Mouse (Mus musculus) gastrocnemius, adult 2 months (tissue): ENCODE data around the gene Krtap5-4. TPM values are rescaled to one million over a fixed set of nuclear protein-coding genes. Genes with fewer than 3 reads are reported as not detected.
"Not testable (repeated sequence)": the region's sequence is repeated elsewhere in the genome, so short reads cannot be mapped to it uniquely, and the experiment has no call there.

Experiments
- DNase-seq: peaks from one replicate; pipeline ENCODE4 v3.0.0; 2022
- H3K27ac ChIP-seq: fragments of 200-600 bp; 2 replicates; pipeline ENCODE4 v1.8.1; 2022; ENCODE audit warnings: mild to moderate bottlenecking
- H3K4me3 ChIP-seq: fragments of 200-600 bp; 2 replicates; pipeline ENCODE4 v1.8.1; 2022; ENCODE audit warnings: mild to moderate bottlenecking, moderate library complexity
- CTCF ChIP-seq: fragments of 200-600 bp; IDR thresholded peaks from 2 replicates; pipeline ENCODE4 v1.8.1; 2022; ENCODE audit warnings: antibody characterized with exemption, mild to moderate bottlenecking, moderate library complexity
- intact Hi-C: fragments of 180-260 bp; cut with DNase I; formaldehyde crosslinking; loops from one replicate; pipeline ENCODE4 v1.15.1; 2025
- total RNA-seq, 2 experiments: library from RNA; stranded (reverse); gene quantifications; 2 replicates each; pipeline ENCODE4 v1.2.3; 2021

Gene Krtap5-4
- total RNA-seq, 2 experiments from 2014 or later, result not detected

- H3K27ac ChIP-seq, result no peak overlapping the region
- no peak for DNase-seq
- intact Hi-C loops, result no loop called here
- H3K4me3 ChIP-seq, result no peak overlapping the region
- TF ChIP-seq CTCF, result no peak
Observed at GRCm38 (mm10) chr7:142326714-142327445, 23.5 kb downstream of the Krtap5-4 start.

- H3K27ac ChIP-seq, result no peak overlapping the region
- H3K4me3 ChIP-seq, result no peak overlapping the region
- TF ChIP-seq CTCF, result no peak
- intact Hi-C loops, result no loop called here
- no peak for DNase-seq
Observed at GRCm38 (mm10) chr7:142328507-142328906, 25.2 kb downstream of the Krtap5-4 start.

GRCm38 (mm10) chr7:142330271-142330724 lies 26.9 kb downstream of the Krtap5-4 start:
- TF ChIP-seq CTCF, result no peak
- H3K27ac ChIP-seq, result no peak overlapping the region
- H3K4me3 ChIP-seq, result no peak overlapping the region
- peak; percentile 46 for DNase-seq
- intact Hi-C loops, result loop anchor here (5.0 kb wide), 1 partner anchor 252 kb away; no protein-coding TSS in a partner anchor

- Histone ChIP-seq H3K4me3 (no peak overlapping the region), H3K27ac (no peak overlapping the region)
- intact Hi-C loops, result loop anchor here (5.0 kb wide), 1 partner anchor 251 kb away; no protein-coding TSS in a partner anchor
- no peak for TF ChIP-seq CTCF
- DNase-seq, result no peak
Observed at GRCm38 (mm10) chr7:142331281-142331680, 27.9 kb downstream of the Krtap5-4 start.

GRCm38 (mm10) chr7:142332741-142333140 lies 29.4 kb downstream of the Krtap5-4 start:
- not testable (repeated sequence) for H3K4me3 ChIP-seq, DNase-seq, H3K27ac ChIP-seq
- intact Hi-C loops, result loop anchor here (5.0 kb wide), 1 partner anchor 250 kb away; no protein-coding TSS in a partner anchor

- Histone ChIP-seq H3K27ac (no peak overlapping the region), H3K4me3 (no peak overlapping the region)
- TF ChIP-seq CTCF, result peak; percentile 98
- DNase-seq, result peak; percentile 90
- intact Hi-C loops, result loop anchor here (1.0 to 5.0 kb wide), 3 partner anchors 102 to 248 kb away; no protein-coding TSS in a partner anchor
Observed at GRCm38 (mm10) chr7:142334246-142334645, 30.9 kb downstream of the Krtap5-4 start.

GRCm38 (mm10) chr7:142335151-142335550 lies 31.8 kb downstream of the Krtap5-4 start:
- H3K4me3 ChIP-seq, result no peak overlapping the region
- no peak for TF ChIP-seq CTCF
- no peak overlapping the region for H3K27ac ChIP-seq
- DNase-seq, result no peak
- intact Hi-C loops, result loop anchor here (2.0 kb wide), 1 partner anchor 162 kb away; no protein-coding TSS in a partner anchor

GRCm38 (mm10) chr7:142340269-142340970 lies 37.1 kb downstream of the Krtap5-4 start:
- intact Hi-C loops, result no loop called here
- Histone ChIP-seq H3K27ac (no peak overlapping the region), H3K4me3 (no peak overlapping the region)
- no peak for DNase-seq
- TF ChIP-seq CTCF, result no peak

GRCm38 (mm10) chr7:142341564-142342246 lies 38.4 kb downstream of the Krtap5-4 start:
- intact Hi-C loops, result no loop called here
- TF ChIP-seq CTCF, result no peak
- no peak overlapping the region for H3K27ac ChIP-seq
- no peak overlapping the region for H3K4me3 ChIP-seq
- DNase-seq, result no peak

GRCm38 (mm10) chr7:142342247-142342640 lies 38.9 kb downstream of the Krtap5-4 start:
- Histone ChIP-seq H3K4me3 (no peak overlapping the region), H3K27ac (no peak overlapping the region)
- intact Hi-C loops, result no loop called here
- no peak for TF ChIP-seq CTCF
- no peak for DNase-seq

- intact Hi-C loops, result no loop called here
- no peak for TF ChIP-seq CTCF
- Histone ChIP-seq H3K4me3 (no peak overlapping the region), H3K27ac (no peak overlapping the region)
- DNase-seq, result no peak
Observed at GRCm38 (mm10) chr7:142347542-142347941, 44.2 kb downstream of the Krtap5-4 start.

- Histone ChIP-seq H3K27ac (peak overlapping the region; percentile 70), H3K4me3 (peak overlapping the region; percentile 42)
- intact Hi-C loops, result no loop called here
- TF ChIP-seq CTCF, result no peak
- peak; percentile 85 for DNase-seq
Observed at GRCm38 (mm10) chr7:142349308-142349961, 46.1 kb downstream of the Krtap5-4 start.
